Mouse (Mus musculus) inflammation-experienced regulatory T-cells, adult 6 months (primary cell): ENCODE data around the gene Kctd19. TPM values are rescaled to one million over a fixed set of nuclear protein-coding genes. Genes with fewer than 3 reads are reported as not detected.

ENCODE experiments used
- ATAC-seq: one replicate; pipeline ENCODE4 v1.8.0; 2017
- polyA plus RNA-seq, 3 experiments: library from polyadenylated mRNA; unstranded; fragments of 100-300 nt; shearing (Covaris generic); gene quantifications; one replicate each; pipeline ENCODE4 v1.2.1; 2017

Kctd19 gene
- polyA plus RNA-seq = not detected

DNA sequence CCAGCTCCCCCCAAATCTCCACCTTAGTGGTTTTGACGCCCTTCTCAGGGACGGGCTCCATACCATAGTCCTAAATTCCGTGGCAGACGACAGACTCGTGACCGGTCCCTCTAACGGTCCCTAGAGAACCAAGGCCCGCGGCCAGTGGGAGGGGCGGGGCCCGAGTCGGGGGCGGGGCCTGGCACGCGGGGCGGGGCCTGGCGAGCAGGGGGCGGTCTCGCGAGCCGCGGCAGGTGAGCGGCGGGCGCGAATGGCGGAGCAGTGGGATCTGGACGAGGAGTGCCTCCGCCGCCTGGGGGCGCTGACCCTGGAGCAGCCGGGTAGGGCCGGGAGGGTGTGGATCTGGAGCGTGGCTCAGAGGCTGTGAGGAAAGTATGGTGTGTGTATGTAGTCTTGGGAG, at the start of gene Kctd19, which contains the start of gene Lrrc36:
TSS of gene Kctd19 (minus strand) at position 112 of the 400 bp plus-strand sequence.
TSS of gene Lrrc36 (plus strand) at position 181 of the 400 bp plus-strand sequence.
- ATAC-seq = no peak

DNA sequence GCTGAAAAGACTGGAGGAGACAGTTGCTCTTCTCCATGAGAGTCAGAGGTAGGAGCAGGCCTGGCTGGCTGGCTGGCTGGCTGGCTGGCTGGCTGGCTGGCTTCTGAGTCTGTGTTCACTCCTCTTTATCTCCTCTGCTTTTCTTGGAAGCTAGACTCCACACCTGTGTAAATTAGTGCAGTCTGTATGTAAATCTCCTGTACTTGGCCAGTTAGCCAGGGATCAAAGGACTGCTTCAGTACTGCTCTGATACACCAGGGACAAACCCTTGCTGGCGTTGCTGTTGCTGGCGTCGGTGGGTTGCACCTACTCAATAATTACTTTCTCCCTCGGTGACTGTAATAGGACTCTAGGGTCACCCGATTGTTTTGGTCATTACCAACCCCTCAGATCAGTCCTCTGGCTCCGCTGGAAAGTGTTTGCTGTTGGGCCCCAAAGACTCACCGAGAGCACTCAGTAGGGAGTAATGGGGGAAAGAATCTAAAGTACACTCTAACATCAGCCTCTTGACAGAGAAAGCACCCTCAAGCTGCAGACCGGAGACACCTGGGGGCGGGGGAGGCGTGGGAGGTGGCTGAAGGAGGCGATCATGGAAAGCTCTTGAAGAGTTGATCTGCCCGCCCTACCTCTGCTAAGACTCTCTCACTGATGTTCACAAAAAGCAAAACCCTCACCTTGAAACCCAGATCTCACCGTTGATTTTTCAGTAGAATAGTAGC, 47.9 kb upstream of the Kctd19 start:
- ATAC-seq = no peak

DNA sequence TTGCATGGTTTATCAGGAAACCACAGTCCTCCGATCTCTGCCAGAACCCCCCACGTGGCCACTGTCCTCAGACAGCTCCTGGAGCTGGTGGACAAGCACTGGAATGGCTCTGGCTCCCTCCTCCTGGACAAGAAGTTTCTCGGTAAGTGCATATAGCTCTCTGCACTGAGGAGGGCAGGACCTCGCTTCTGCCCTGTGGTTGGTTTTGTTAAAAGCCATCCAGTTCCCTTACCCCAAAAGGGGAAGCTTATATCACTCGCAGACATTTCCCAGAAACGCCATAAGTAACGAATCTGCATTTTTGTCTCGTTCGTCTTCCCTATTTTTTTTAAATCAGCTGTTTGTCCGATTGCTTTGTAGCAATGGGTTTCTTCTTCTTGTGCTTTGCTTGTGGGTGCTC, 41.9 kb upstream of the Kctd19 start:
- no peak for ATAC-seq

DNA sequence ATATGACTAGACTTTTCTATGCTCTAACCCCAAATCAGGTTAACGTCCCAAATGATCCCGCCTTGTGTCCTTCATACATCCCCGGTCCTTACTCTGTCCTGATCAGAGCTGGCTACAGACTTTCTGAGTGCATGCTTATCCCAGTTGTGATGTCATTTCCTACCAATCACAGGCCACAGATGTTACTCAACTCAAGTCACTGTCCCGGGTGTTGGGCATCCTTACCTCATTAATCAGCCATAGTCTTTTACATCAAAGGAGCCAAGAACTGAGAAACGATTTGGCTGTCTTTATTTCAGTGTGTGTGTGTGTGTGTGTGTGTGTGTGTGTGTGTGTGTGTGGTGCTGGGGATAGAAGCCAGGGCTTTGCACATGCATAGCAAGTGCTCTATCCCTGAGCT, 40.8 kb upstream of the Kctd19 start:
- ATAC-seq = no peak

DNA sequence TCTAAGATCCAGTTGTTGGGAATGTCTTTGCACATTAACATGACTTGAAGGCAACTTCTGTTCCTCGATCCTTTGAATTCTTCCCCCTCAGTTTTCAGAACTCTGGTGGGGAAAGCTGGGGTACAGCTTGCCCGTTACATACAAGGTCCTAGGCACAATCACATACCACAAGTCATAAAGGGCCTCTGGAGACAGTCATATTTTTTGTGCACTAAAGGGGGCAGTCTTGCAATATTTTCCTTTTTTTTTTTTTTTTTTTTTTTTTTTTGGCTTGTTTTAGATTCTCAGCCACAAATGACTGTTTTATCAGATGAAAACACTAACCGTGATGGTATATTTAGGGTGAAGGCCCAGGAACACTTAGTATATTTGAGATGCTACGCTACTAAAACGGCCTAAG, 40.0 kb upstream of the Kctd19 start:
- no peak for ATAC-seq

DNA sequence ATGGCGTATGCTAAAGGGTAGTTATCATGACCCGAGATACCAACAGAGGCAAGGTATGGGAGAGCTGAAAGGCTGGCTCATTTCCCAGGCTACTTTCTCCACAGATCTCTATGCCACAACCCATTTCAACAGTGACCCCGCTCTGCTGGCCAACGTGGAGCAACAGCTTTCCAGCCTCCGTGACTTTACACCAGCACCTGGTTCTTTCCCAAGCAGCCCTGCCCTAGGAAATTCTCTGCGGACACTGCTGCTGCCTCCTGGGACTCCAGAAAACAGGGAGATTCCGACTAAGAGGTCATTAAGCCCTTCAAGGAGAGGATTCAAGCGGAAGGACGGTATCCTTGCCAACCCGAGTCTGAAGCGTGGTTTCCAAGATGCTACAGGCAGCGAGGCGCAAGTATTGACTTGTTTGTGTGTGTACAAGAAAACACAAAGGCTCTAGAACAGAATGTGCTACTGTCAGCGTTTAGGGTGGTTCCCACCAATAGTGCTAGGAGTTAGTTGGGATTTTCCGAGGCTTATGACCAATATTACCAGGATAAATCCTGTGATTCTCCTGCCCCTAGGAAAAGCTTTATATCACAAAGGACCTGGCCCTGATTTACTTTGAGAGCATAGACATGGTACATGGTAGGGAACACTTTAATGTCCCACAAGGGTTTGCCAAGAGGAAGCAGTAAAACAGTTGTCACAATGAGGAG, 38.8 kb upstream of the Kctd19 start:
- no peak for ATAC-seq

DNA sequence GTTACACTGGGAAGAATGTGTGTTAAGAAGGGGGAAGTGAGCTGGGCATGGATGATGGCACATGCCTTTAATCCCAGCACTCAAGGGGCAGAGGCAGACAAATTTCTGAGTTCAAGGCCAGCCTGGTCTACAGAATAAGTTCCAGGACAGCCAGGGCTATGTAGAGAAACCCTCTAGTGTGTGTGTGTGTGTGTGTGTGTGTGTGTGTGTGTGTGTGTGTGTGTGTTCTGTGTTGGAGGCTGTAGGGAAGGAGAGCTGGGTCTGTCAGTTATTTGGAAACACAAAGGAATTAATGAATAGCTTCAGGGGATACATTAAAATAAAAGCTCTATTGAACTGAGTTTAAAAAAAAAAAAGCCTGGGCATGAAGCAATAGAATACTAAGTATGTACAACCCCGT, 37.7 kb upstream of the Kctd19 start:
- no peak for ATAC-seq

DNA sequence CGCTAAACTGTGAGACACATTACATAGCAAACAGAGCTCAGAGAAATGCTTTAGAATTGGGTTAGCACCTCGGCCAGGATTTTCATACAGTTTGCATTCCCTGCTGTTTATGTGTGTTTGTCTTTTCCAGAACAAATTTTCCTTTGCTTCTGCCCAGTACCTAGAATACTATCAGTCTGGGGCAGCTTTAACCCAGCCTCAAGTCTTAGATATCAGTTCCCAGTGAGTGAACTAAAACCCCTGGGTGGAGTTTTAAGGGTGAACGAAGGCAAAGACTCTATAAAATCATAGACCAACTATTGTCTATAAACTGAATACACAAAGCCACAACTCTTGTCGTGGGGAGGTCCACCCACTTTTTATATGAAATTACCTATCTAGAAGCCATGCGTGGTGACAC, 35.3 kb upstream of the Kctd19 start:
- no peak for ATAC-seq

DNA sequence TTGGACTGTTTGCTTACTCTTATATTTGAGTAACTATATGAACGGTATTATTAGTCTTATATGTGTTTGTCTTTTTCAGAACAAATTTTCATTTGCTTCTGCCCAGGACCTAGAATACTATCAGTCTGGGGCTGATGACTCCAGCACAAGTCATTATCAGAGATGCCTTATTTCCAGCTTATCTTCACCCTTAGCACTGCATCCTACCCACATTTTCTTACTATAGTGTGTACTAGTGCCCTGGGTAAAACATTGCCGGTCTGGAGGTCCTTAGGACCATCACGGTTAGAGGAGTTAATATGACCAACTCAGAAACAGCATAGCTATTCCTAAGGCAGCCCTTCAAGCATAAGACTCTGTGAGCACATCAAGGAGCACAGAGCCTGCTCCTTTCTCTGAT, 34.9 kb upstream of the Kctd19 start:
- no peak for ATAC-seq

DNA sequence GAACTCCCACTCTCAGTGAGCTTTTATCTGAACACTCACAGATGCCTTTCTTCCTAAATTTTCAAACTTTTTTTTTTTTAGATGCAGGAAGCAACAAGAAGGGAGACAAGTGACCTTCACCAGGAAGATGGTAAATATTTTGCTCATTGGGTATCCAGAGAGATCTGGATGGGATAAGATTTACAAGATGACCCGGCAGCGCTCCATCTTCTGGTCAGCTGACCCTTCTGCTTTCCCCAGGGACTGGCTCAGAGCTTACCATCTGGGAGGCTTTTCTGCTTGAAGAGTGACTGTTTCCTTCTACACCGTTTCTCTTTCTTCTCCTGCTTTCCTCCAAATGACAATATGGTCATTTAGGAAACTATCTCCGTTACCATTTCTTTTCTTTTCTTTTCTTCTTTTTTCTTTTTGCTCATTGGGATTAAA, 32.8 kb upstream of the Kctd19 start:
- ATAC-seq = no peak

DNA sequence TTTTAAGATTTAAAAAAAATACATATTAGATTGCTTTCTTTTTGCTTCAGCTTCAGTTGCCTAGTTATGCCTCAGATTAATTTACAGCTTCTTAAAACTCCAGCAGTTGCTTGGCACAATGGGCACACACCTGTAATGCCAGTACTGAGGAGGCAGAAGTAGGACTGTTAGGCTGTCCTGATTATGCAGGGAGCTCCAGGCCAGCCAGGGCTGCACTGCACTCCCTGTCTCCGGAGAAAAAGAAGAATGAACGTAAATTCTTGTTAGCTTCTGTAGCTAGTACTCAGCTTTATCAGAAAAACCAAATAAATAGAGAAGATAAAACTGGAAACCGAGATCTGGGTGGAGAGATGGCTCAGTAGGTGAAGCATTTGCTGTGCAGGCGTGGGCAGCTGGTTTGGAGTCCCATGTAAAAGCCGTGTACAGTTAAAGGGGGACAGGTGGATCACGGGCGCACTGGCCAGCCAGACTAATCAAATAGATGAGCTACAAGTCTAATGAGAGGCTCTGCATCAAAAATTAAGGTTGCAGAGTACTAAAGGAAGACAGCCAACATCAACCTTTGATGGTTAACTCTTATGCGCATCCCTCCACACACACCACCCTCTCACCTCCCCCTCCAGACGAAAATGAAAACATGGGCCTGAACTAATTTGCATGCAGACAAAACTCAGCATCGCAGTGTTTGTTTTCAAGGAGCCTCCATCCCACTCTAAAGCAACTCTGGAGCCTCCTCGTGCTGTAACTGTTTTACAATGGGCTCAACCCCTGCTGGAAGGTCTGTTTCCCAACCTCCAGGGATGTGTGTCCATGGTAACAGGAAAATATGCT, 32.2 kb upstream of the Kctd19 start:
- no peak for ATAC-seq

DNA sequence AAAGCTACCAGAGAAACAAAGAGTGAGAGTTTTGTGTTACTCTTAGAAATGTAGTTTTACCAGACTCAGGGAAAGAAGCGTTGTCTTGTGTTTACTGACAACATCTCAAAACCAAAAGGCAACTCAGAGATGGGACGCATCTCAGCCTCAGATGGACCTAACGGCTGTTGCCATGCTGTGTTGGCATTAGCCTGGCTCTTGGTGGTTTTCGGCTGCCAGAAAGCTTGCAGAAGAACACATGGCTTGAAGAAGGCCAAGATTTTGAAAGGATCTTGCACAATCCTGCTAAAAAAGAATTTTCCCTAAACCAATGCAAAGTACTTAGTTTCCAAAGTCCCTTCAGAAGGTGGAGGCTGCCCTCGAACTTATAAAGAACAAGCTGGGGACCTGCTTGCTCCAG, 29.4 kb upstream of the Kctd19 start:
- ATAC-seq = no peak

DNA sequence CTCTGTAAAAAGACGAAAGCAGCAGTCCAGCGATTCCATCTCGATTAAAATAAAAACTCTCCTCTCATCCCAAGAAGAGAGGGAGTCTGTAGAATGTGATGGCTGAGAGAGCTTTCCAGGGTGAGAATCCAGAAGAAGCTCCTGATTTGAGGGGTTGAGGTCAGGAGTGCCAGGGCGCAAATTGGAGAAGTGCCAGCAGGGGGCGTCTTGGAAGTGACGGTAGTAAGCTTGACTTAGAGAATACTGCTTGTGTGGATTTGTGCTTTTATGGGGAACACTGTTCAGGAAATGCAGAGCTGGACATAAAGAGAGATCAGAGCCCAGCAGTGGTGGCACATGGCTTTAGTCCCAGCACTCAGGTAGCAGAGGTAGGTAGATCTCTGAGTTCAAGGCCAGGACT, 28.1 kb upstream of the Kctd19 start:
- no peak for ATAC-seq

DNA sequence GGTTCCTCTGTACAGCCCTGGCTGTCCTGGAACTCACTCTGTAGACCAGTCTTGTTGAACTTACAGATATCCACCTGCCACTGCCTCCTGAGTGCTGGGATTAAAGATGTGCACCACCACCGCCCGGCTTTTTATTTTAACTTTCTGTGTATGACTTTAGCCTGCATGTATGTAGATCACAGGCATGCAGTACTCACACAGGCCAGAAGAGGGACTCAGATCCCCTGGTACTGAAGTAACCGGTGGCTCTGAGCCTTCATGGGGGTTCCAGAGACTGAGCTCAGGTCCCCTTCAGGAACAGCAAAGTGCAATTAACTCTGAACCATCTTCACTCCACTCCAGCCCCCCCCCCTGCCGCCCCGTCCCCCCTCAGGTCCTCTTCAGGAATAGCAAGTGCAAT, 25.6 kb upstream of the Kctd19 start:
- ATAC-seq = no peak

DNA sequence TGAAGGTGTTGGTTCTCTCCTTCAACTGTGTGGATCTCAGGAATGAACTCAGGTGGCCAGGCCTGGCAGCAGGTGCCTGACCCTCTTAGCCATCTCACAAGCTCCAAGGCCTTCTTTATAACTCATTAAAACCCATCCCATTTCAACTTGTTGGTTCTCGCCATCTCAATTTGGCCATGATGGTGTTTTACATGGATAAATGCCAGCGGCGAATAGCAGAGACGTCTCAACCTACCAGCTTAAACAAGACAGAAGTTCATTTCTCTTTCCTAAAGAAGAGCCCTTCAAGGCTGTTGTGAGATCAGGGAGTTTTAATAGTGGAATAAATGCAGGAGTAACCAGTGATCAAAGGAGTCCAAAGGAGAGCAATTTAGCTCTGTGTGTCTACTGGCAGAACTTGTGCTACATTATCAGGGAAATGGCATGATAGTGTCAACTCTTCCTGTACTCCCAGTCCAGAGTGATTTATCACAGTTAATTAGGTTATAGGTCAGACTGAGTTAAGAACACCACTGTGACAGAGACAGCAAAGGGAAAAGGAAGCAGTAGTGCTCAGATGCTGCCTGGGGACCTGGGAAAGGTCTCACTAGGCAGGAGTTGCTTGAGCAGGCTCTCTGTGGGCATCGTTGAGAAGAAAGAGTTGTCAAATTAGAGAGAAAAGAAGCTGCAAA, 23.9 kb upstream of the Kctd19 start:
- ATAC-seq = no peak

DNA sequence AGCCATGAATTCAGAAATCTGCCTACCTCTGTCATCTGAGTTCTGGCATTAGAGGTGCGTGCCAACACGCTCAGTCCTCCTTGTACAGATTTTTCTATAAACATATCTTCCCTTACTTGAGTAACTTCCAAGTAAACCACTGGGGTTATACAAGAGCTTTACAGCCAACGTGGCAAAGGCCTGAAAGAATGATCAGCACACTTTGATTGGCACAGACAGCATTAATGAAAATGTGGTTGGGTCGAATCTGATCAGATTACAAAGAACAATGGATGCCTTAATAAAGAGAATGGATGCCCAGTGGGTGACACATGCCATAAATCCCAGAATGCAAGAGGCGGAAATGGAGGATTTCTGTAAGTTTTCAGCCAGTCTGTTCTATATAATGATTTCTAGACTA, 22.9 kb upstream of the Kctd19 start:
- no peak for ATAC-seq

DNA sequence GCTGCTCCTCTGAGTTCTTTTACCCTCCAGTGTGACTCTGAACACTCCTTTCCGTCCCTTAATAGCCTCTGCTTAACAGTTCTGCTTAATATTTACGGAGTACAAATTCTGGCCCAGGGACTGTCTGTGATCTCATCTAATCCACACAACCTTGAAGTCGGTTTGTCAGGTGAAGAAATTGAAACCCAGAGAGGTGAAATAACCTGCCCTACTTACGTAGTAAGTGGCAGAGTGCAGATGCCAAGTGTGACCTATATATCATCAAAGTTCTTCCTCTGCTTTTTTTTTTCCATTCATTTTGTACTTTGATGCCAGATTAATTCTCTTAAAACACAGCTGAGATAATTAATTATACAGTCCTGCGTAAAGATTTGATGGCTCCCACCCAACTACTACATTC, 20.8 kb upstream of the Kctd19 start:
- no peak for ATAC-seq

DNA sequence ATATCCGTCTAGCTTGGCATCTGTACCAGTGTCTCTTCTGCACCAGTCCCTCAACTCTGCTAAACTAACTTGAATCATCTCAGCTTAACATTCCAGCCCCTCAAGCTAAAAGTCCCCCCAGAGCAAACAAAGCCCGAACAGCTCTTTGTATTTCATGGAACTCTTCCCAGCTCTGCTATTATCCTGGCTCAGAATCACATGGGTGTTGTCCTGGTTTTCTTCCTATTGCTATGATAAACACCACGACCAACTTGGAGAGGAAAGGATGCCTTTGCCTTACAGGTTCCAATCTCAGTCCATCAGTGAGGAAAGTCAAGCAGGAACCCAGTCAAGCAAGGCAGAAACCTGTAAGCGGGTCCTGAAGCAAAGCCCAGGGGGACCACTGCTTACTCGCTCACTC, 20.2 kb upstream of the Kctd19 start:
- no peak for ATAC-seq

DNA sequence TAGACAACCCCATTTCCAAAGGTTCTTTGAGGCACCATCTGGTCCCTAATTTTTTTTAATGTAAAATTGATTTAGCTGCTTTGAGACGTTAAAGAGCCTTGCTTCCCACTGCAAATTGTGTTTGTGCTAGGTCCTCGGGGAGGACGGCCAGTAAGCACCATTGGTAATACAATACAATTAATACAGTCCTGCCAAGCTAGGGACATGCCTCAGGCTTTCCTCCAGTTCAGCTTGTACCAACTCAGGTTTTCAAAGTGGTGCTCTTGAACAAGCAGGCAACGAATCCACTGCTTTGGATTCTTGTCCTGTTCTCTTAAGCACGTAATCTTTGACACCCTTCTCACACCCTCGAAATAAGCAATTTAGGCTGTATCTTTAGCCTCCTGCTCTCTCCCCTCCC, 19.7 kb upstream of the Kctd19 start:
- no peak for ATAC-seq

DNA sequence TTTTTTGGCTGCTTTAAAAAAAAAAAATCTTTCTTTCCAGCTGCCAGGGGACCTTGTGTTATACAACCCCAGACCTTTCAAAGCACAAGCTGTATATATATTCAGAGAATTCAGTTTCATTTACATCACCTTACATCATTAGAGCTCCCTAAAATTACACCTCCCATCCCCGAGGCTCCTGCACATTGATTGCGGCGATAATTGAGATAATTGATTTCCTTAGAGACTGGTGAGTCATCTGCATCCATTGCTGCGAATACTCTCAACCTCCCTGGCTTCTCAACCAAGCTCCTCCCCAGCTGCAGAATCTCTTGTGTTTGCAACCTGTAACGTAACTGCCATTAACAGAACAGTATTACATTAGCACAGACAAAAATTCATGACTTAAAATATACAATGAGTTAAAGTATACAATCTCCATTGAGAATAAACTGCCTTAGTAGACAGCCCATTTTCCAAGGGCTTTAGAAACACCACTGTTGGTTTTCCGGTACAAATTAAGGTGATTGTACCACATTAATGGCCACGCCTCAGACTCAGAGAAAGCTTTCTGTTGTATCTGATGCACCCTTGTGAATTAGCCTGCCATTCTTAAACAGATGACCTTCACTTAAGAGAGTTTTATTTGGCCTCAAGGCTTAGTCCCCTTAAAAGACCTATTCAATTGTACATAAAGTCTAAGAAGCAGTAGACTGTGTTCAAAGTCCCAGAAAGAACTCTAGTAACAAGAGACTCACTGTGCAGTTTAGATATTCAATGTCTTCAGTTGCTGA, 18.6 kb upstream of the Kctd19 start:
- ATAC-seq = no peak

DNA sequence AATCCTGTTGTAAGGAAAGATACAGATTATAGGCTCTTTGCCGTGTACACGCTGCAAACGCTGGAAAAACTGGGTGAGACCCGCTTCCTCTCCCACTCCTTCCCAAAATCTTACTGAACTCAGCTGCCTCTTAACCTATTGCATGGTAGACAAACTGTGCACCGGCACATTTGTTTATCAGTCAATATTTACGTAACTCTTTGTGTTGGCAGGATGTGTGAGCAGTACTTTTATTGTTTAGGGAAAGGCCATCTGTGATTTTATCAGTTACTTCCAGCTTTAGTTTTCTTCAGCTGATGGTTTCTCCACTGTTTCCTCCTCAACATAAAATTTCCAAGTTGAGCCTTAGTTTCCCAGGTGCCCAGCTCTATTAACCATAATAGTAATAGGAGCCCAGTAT, 13.6 kb upstream of the Kctd19 start:
- ATAC-seq = no peak

DNA sequence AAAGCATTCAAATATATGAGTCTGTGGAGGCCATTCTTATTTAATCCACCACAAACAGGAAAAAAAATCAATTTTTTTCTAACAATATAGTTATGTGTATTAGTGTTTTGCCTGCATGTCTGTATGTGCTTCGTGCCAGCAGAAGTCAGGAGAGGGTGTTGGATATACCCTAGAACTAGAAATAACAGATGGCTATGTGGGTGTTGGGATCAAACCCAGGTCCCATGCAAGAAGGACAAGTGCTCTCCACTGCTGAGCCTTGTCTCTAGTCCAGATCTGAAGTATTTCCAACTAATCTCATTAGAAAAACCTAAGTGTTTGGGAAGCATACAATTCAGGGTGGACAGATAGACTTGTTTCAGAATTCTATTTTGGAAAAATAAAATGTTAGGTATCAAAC, 8.7 kb upstream of the Kctd19 start:
- no peak for ATAC-seq
